Mouse (Mus musculus): ENCODE measurements around the gene Ube2t.

Gene Ube2t

GRCm38 (mm10) chr1:134995954-134996353, 33.6 kb downstream of the Ube2t start:
- peak; percentile 52 for DNase-seq

DNA sequence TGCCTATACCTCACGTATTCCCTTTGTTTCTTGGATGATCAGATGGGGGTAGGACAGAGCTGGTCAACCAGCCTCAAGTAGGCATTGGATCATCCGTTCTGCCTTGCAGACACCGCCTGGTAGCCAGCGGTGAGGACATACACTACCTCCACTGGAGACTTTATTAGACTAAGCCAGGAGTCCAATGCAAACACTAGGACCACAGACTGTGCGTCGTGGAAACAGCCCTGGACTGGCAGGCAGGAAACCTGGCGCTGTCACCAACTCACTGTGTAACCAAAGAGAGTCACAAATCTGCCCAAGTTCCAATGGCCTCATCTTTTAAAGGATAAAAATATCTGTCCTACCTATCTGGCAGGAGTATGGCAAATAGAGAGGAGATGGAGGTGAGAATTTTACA, 34.1 kb downstream of the Ube2t start:
- no peak for DNase-seq

GRCm38 (mm10) chr1:134997568-134997967, 35.2 kb downstream of the Ube2t start:
- no peak for DNase-seq

GRCm38 (mm10) chr1:134998231-134998630, 35.9 kb downstream of the Ube2t start:
- DNase-seq: no peak

DNA sequence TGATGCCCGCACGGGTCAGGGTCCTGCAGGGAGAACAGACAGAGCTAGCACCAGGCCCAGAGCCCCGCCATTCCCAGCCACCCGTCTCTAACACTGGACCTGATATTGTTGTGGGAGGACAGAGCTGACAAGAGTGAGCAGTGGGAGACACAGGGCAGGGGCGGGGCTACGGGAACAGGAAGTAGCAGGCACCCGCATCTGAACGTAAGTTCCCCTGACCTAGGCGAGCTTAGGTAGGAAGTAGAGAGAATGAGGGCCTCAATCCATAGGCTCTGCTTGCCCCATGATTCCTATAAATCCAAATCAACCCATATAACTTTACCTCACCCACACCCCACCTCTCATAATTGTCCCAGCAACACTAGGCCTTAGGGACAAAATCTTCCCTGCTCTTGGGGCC, 38.2 kb downstream of the Ube2t start:
- DNase-seq: no peak

DNA sequence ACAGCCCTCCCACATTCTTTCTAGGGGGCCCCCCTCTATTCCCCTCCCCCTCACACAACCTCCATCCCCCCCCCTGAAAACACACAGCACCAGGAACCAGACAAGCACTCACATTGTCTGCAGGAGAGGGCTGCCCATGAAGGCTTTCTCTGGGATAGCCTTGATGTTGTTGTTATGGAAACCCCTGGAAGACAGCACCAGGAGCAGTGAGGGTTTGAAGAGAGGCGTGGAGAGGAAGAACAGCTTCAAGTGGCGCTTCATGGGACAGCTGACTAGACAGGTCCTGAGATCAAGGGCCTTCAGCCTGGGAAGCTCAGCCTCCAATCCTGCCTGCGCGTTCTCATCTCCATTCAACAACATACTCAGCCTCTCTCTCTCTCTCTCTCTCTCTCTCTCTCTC, 41.0 kb downstream of the Ube2t start:
- no peak for DNase-seq

GRCm38 (mm10) chr1:135005696-135006095, 43.3 kb downstream of the Ube2t start:
- DNase-seq: no peak

DNA sequence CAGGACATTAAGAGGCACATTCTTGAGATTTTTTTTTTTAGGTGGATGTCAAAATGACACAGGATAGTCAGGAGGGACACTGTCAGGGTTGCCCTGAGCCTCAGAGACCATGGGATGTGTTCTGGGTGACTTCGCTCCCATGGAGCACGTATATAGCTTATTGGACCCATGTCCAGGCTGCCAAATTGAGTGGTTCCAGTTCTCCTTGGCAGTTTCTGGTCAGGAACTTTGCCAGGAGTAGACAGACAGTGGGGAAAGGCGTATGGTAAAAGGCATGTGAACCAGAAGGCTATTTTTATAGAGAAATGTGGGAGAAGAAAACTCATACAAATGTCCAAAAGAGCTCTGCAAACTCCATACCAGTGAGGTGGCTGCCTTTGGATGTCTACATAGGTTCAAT, 47.5 kb downstream of the Ube2t start:
- DNase-seq: no peak

- no peak for DNase-seq
These were observed 49.5 kb downstream of the Ube2t start for GRCm38 (mm10) chr1:135011912-135012311.

DNA sequence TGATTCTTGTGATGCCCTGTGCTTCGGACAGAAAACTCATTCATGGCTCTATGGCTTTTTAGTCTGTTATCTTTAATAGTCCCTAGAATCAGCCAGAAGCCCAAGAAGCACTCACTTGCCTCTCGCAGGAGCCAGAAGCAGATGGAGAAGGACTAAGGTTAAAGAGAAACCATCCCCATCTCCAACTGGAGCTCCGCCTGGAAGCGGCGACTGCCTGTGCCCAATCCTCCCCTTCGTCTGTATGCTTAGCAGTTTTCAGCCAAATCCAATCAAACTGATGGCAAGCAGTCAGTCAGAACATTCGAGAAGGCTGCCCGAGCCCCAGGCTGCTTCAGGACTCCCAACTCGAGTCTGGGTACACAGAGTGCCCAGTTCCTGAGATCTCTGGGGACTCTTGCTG, 50.1 kb downstream of the Ube2t start:
- DNase-seq: no peak

GRCm38 (mm10) chr1:135014921-135015445, 52.6 kb downstream of the Ube2t start:
- no peak for DNase-seq

- no peak for DNase-seq
These were observed 54.7 kb downstream of the Ube2t start for GRCm38 (mm10) chr1:135016907-135017655.

DNA sequence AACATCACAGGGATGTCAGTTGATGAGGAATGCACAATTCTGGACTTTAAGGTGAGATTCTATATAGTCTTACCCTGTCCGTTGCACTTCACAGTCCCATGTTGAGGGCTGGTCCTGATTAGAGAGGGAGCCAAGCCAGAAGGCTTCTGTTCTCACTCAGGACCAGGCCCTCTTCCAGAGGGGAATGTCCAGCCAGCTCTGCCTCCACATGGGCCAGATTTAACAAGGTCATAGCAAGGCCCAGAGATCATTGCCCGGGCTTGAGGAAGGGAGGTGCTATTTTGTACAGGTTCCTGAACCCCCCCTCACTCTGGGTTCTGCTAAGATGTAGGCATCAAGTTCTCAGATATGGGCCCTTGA, 55.3 kb downstream of the Ube2t start:
- DNase-seq: no peak

DNA sequence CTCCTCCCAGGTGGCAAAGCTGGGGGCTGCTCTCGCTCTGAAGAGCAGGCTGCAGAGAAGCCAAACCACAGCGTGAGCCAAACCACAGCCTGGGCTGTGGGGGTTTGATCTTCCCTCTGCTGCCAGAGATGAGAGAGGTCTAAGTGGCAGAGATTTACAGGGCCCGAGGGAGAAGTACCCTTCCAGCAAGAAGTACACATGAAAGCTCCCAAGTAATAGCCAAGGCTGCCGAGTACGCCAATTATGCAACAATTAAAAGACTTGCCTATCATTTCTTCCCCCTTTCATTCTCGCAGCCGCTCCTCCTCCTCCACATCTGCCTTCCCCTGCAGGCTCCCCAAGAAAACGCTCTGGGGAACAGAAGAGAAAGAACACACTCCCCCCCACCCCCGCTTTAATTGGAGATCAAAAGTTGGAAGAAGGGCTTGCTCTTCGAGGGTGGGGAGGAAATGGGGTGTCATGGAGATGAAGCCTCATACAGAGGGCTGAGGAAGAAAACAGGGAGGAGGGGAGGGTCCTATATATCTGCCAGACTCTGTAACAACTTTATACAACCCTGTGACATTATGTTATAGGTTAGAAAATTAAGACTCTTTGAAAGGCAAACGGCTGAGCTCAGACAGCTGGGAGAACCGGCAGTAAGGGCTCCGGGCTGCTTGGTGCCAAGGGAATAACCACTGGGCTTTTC, 56.9 kb downstream of the Ube2t start:
- no peak for DNase-seq

GRCm38 (mm10) chr1:135019775-135020167, 57.4 kb downstream of the Ube2t start:
- DNase-seq: no peak

DNA sequence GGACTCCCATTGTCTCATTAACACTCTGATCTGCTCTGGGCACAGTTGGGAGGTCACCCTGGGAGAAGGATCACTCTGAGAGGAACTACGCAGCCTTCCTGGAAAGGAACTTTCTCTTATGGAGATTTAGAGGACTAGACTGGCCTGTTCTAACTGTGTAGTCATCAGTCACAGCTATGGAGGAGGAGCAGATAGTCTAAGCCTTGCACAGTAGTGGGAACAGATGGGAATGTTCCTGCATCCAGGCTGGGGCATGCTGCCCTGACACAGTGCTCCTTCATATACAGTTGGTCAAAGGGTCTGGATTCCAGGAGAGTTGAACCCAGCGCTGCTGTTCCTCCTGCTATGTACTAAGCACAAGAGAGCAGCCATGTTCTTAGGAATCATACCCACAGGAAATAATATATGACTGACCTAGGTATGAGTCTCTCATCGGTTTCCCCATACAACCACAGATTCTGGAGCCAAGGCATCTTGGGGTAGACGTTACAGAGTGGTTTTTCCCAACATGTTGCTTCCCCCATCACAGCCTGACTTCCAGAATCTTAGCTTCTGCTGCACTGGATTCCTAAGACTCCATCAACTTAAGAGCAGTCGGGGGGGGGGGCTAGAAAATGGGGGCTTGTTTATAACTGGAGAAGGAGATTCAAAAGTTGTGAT, 58.0 kb downstream of the Ube2t start:
- no peak for DNase-seq

GRCm38 (mm10) chr1:135020970-135021369, 58.6 kb downstream of the Ube2t start:
- peak; percentile 22 for DNase-seq

DNA sequence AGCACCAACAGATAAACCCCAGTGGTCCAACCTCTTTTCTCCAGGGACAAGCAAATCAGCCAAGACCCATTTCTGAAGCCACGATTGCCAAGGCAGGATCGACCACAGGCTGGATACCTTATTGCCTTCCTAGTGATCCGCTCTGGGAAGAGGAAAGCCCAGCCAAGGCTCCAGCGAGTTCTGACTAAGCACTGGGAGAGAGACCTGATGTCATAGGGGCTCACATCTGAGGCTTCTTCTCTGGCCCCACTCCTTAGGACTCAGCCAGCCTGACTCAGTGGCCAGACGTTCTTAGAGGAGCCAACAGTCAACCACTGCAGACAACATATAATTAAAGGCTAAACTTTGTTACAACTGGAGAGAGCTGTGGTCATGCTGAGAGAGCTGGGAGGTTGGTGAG, 59.6 kb downstream of the Ube2t start:
- DNase-seq: no peak

GRCm38 (mm10) chr1:135023583-135023982, 61.2 kb downstream of the Ube2t start:
- no peak for DNase-seq
